Mouse (Mus musculus): Measurements from ENCODE around the gene Immp2l.

DNA sequence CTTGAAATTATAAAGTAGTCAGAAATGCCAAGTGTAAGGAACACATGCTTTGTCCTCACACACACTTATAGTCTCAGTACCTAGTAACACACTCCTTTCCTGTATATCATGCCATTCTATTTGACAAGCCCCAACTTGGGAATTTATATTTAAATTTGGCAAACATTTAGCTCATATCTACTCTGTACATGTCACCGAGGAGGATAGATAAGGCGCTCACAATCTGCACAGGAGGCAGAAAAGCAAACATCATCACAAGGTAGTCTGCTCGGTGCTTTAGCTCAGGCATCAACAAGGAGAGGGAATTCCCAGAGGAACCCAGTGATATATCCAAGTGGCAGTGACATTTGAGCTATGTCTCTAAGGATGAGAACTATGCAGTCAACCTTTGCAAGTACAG lies 856.9 kb downstream of the Immp2l start:
- no peak for TF ChIP-seq GATA1 (IDR thresholded peaks at IDR 0.05; ENCODE audit: borderline replicate concordance, low read length)
- no peak for TF ChIP-seq CTCF (IDR thresholded peaks at IDR 0.05; ENCODE audit: low read depth, low read length)
- no peak for TF ChIP-seq POLR2AphosphoS5 (IDR thresholded peaks at IDR 0.05; ENCODE audit: insufficient replicate concordance, low read depth, low read length)
